Comparison of ENCODE assay signal across 23 mouse cellular contexts in genomic region chr6:17082238-17082637, GRCm38 (mm10).
"Had no signal": no experiment of that assay in that cellular context is flagged by ENCODE, and none has a peak within 500 bp of the region (broad histone marks: within the 10 kb centered on the region; RNA-seq: fewer than 3 reads in every experiment).

No protein-coding gene starts in this region.

- H3K27me3 ChIP-seq: kidney, embryonic 15.5 days; liver, embryonic 13.5 days; megakaryocyte, embryonic 14.5 days; midbrain, embryonic 13.5 days had no signal

- H3K9me3 ChIP-seq: kidney, embryonic 15.5 days; liver, embryonic 13.5 days; megakaryocyte, embryonic 14.5 days; midbrain, embryonic 10.5 days; midbrain, embryonic 13.5 days had no signal

- H3K4me2 ChIP-seq: kidney, embryonic 15.5 days; liver, embryonic 13.5 days; midbrain, embryonic 13.5 days had no signal

- H3K27ac ChIP-seq: kidney, embryonic 15.5 days; left cerebral cortex, adult 2 months; liver, embryonic 13.5 days; midbrain, embryonic 10.5 days; midbrain, embryonic 13.5 days; stomach, postnatal 0 days had no signal

- H3K36me3 ChIP-seq: kidney, embryonic 15.5 days; liver, embryonic 13.5 days; midbrain, embryonic 10.5 days; midbrain, embryonic 13.5 days had no signal

- H3K9ac ChIP-seq: kidney, embryonic 15.5 days; liver, embryonic 13.5 days; midbrain, embryonic 13.5 days had no signal

- H3K4me1 ChIP-seq: liver, embryonic 13.5 days had no signal

- H3K4me3 ChIP-seq: kidney, embryonic 15.5 days; left cerebral cortex, adult 2 months; liver, embryonic 13.5 days; megakaryocyte, embryonic 14.5 days; midbrain, embryonic 10.5 days; midbrain, embryonic 13.5 days; myocyte had no signal

- ATAC-seq: lung, postnatal 0 days; midbrain, embryonic 13.5 days; midbrain, embryonic 16.5 days had no signal

- DNase-seq: kidney, adult 11 months; kidney, adult 8-10 months; kidney, postnatal 10 days; kidney, postnatal 36 days; layer of hippocampus, postnatal 36 days; liver; liver, embryonic 13.5 days; lung, adult 2 months; lung, postnatal 36 days; right cerebral cortex, postnatal 14 days; right cerebral cortex, postnatal 4 days; thymus, adult 2 months; thymus, postnatal 14 days; thymus, postnatal 4 days had no signal
